Mouse (Mus musculus): ENCODE data around the gene Klk1.

The Klk1 gene

GRCm38 (mm10) chr7:44253023-44253616 lies 28.0 kb downstream of the Klk1 start:
- in situ Hi-C loops (cut with MboI, MseI), result no loop called here

GRCm38 (mm10) chr7:44254930-44255329 lies 29.8 kb downstream of the Klk1 start:
- in situ Hi-C loops (cut with MboI, MseI), result no loop called here

- in situ Hi-C loops (cut with MboI, MseI), result no loop called here
These were observed 32.1 kb downstream of the Klk1 start, which contains the start of gene Acp4 for GRCm38 (mm10) chr7:44257278-44257677. Acp4 (minus strand) TSS chr7:44257378.

GRCm38 (mm10) chr7:44260410-44260809 lies 35.2 kb downstream of the Klk1 start:
- in situ Hi-C loops (cut with MboI, MseI), result loop anchor here (5.0 kb wide), 1 partner anchor 42 kb away; no protein-coding TSS in a partner anchor

GRCm38 (mm10) chr7:44261147-44261546 lies 36.0 kb downstream of the Klk1 start, which contains the start of gene Gm15517:
Gm15517 (plus strand) TSS chr7:44261447.
- in situ Hi-C loops (cut with MboI, MseI), result loop anchor here (5.0 kb wide), 1 partner anchor 41 kb away; no protein-coding TSS in a partner anchor

GRCm38 (mm10) chr7:44262791-44263643 lies 37.9 kb downstream of the Klk1 start:
- in situ Hi-C loops (cut with MboI, MseI), result loop anchor here (5.0 kb wide), 1 partner anchor 39 kb away; no protein-coding TSS in a partner anchor

- in situ Hi-C loops (cut with MboI, MseI), result loop anchor here (5.0 kb wide), 1 partner anchor 84 kb away; no protein-coding TSS in a partner anchor
These were observed 43.0 kb downstream of the Klk1 start for GRCm38 (mm10) chr7:44268117-44268516.

- in situ Hi-C loops (cut with MboI, MseI), result loop anchor here (5.0 kb wide), 1 partner anchor 83 kb away; no protein-coding TSS in a partner anchor
These were observed 44.2 kb downstream of the Klk1 start for GRCm38 (mm10) chr7:44269397-44269796.

- in situ Hi-C loops (cut with MboI, MseI), result no loop called here
These were observed 46.1 kb downstream of the Klk1 start for GRCm38 (mm10) chr7:44271309-44271708.

- in situ Hi-C loops (cut with MboI, MseI), result no loop called here
These were observed 47.4 kb downstream of the Klk1 start for GRCm38 (mm10) chr7:44272546-44272945.

- in situ Hi-C loops (cut with MboI, MseI), result no loop called here
These were observed 48.3 kb downstream of the Klk1 start for GRCm38 (mm10) chr7:44273446-44273845.

GRCm38 (mm10) chr7:44274096-44274495 lies 48.9 kb downstream of the Klk1 start:
- in situ Hi-C loops (cut with MboI, MseI), result no loop called here

- in situ Hi-C loops (cut with MboI, MseI), result no loop called here
These were observed 50.4 kb downstream of the Klk1 start for GRCm38 (mm10) chr7:44275546-44275945.

GRCm38 (mm10) chr7:44276461-44277249 lies 51.5 kb downstream of the Klk1 start:
- in situ Hi-C loops (cut with MboI, MseI), result no loop called here

- in situ Hi-C loops (cut with MboI, MseI), result no loop called here
These were observed 52.1 kb downstream of the Klk1 start for GRCm38 (mm10) chr7:44277250-44277622.
